Mouse (Mus musculus) heart, postnatal 25 days (tissue): ENCODE results near the gene Tox2. TPM values are rescaled to one million over a fixed set of nuclear protein-coding genes. Genes with fewer than 3 reads are reported as not detected.
A peak's percentile ranks its signal among the peaks of the same experiment; 100 is the strongest.

Experiments
- DNase-seq: peaks from one replicate; pipeline ENCODE4 v3.0.0; 2022; ENCODE audit warnings: low spot score
- intact Hi-C: fragments of 180-260 bp; cut with DNase I; formaldehyde crosslinking; loops from one replicate; pipeline ENCODE4 v1.15.1; 2025
- total RNA-seq, 2 experiments: library from RNA; stranded (reverse); gene quantifications; 2 replicates each; pipeline ENCODE4 v1.2.3; 2021

Tox2 gene
- total RNA-seq, 2 experiments from 2014 or later = 1.3 to 2.0 TPM

GRCm38 (mm10) chr2:163350443-163350842 is 147.5 kb downstream of the Tox2 start:
- DNase-seq = no peak
- intact Hi-C loops = no loop called here

GRCm38 (mm10) chr2:163353731-163354130 is 150.8 kb downstream of the Tox2 start:
- peak; percentile 35 for DNase-seq
- intact Hi-C loops = no loop called here

GRCm38 (mm10) chr2:163355666-163356065 is 152.7 kb downstream of the Tox2 start:
- intact Hi-C loops = no loop called here
- no peak for DNase-seq

- intact Hi-C loops = no loop called here
- no peak for DNase-seq
Measured at GRCm38 (mm10) chr2:163356113-163356840, 153.4 kb downstream of the Tox2 start.

- intact Hi-C loops = no loop called here
Measured at GRCm38 (mm10) chr2:163358662-163359061, 155.7 kb downstream of the Tox2 start.

GRCm38 (mm10) chr2:163359253-163359652 is 156.3 kb downstream of the Tox2 start:
- no peak for DNase-seq
- intact Hi-C loops = no loop called here

More at GRCm38 (mm10) chr2:163358662-163359061, 155.7 kb downstream of the Tox2 start:
- no peak for DNase-seq

GRCm38 (mm10) chr2:163360858-163361623 is 158.1 kb downstream of the Tox2 start:
- intact Hi-C loops = no loop called here
- DNase-seq = no peak

GRCm38 (mm10) chr2:163362940-163363921 is 160.3 kb downstream of the Tox2 start:
- DNase-seq = no peak
- intact Hi-C loops = no loop called here

- intact Hi-C loops = no loop called here
- no peak for DNase-seq
Measured at GRCm38 (mm10) chr2:163364785-163365541, 162.0 kb downstream of the Tox2 start.

GRCm38 (mm10) chr2:163370175-163370574 is 167.2 kb downstream of the Tox2 start:
- intact Hi-C loops = no loop called here
- no peak for DNase-seq

- no peak for DNase-seq
- intact Hi-C loops = loop anchor here (2.0 kb wide), 1 partner anchor 18 kb away; no protein-coding TSS in a partner anchor
Measured at GRCm38 (mm10) chr2:163372627-163373026, 169.7 kb downstream of the Tox2 start.

Other genes starting within 250 kb of the Tox2 start
- not detected for gene Sgk2, start 215.8 kb upstream of the Tox2 start, total RNA-seq
- gene Ift52, start 185.8 kb upstream of the Tox2 start, total RNA-seq = 10 to 100 TPM; 16.7 to 17.7 TPM
- under 1 TPM; 0.62 to 0.89 TPM for gene Mybl2, start 148.4 kb upstream of the Tox2 start, total RNA-seq
- gene Gtsf1l, start 115.3 kb upstream of the Tox2 start, total RNA-seq = not detected
- gene Jph2, start 194.9 kb downstream of the Tox2 start, total RNA-seq = 100 to 1,000 TPM; 374 to 418 TPM
- gene Oser1, start 221.6 kb downstream of the Tox2 start, total RNA-seq = 10 to 100 TPM; 21.0 to 21.6 TPM
- not detected for gene Gdap1l1, start 235.4 kb downstream of the Tox2 start, total RNA-seq